In genomic region chr13:34650371-34650770, GRCm38 (mm10) we compare ENCODE assay signal across 8 mouse cellular contexts. TPM values are rescaled to one million over a fixed set of nuclear protein-coding genes. Genes with fewer than 3 reads are reported as not detected.
DNase-seq lines count a peak whose midpoint lies in the region; ATAC-seq and TF ChIP-seq lines count a peak whose summit lies in the region.

No protein-coding gene starts in this region.

- no peak overlapping the region for H3K27ac ChIP-seq in kidney, embryonic 16.5 days (ENCODE audit: low read length)
- H3K27ac ChIP-seq in forebrain, embryonic 13.5 days, result no peak overlapping the region
- H3K27ac ChIP-seq in limb, embryonic 10.5 days, result no peak overlapping the region
- no peak overlapping the region for H3K27ac ChIP-seq in midbrain, postnatal 0 days (ENCODE audit: low read depth, low read length)
- no peak overlapping the region for H3K27ac ChIP-seq in thymus, adult 2 months (ENCODE audit: control insufficient read depth, insufficient read depth, low read length)

- 57% methylated on average over 6 of the region's 6 CpGs for WGBS in kidney, embryonic 16.5 days
- 67% methylated on average over 6 of the region's 6 CpGs for WGBS in forebrain, embryonic 13.5 days
- 49% methylated on average over 6 of the region's 6 CpGs for WGBS in limb, embryonic 10.5 days
- WGBS in midbrain, postnatal 0 days, result 66% methylated on average over 6 of the region's 6 CpGs
- WGBS in thymus, adult 2 months, result 80% methylated on average over 6 of the region's 6 CpGs

- ATAC-seq in kidney, embryonic 16.5 days (ENCODE audit: low FRiP score, low TSS enrichment), result no peak
- ATAC-seq in forebrain, embryonic 13.5 days, result no peak
- no peak for ATAC-seq in midbrain, postnatal 0 days (ENCODE audit: low FRiP score)

- H3K4me3 ChIP-seq in kidney, embryonic 16.5 days (ENCODE audit: low read length), result peak overlapping the region; percentile 62
- no peak overlapping the region for H3K4me3 ChIP-seq in forebrain, embryonic 13.5 days
- peak overlapping the region; percentile 63; the same call in 1 of the 2 replicates for H3K4me3 ChIP-seq in limb, embryonic 10.5 days
- H3K4me3 ChIP-seq in midbrain, postnatal 0 days (ENCODE audit: low read depth, low read length), result peak overlapping the region; percentile 56
- H3K4me3 ChIP-seq in thymus, adult 2 months (ENCODE audit: control insufficient read depth, insufficient read depth, low read length), result no peak overlapping the region

- no peak for TF ChIP-seq POLR2A in thymus, adult 2 months (IDR thresholded peaks at IDR 0.05; ENCODE audit: control insufficient read depth, extremely low read depth, insufficient read depth, low read length, poor library complexity)

- H3K36me3 ChIP-seq in kidney, embryonic 16.5 days (ENCODE audit: insufficient read depth, low read length), result no peaks in the 10 kb centered on the region
- H3K36me3 ChIP-seq in forebrain, embryonic 13.5 days (ENCODE audit: poor library complexity, severe bottlenecking), result no peaks in the 10 kb centered on the region
- H3K36me3 ChIP-seq in limb, embryonic 10.5 days, result no peaks in the 10 kb centered on the region
- H3K36me3 ChIP-seq in midbrain, postnatal 0 days (ENCODE audit: insufficient read depth, low read length), result no peaks in the 10 kb centered on the region
- no peaks in the 10 kb centered on the region for H3K36me3 ChIP-seq in thymus, adult 2 months (ENCODE audit: control insufficient read depth, insufficient read depth, low read length)

- TF ChIP-seq CTCF in midbrain, postnatal 0 days (IDR thresholded peaks at IDR 0.05), result no peak
- TF ChIP-seq CTCF in thymus, adult 2 months (IDR thresholded peaks at IDR 0.05; ENCODE audit: borderline replicate concordance, control insufficient read depth, extremely low read depth, insufficient read depth, low read length, poor library complexity), result no peak

- peaks cover 16% of the 10 kb centered on the region; the same call in 1 of the 2 replicates for H3K27me3 ChIP-seq in kidney, embryonic 16.5 days (ENCODE audit: insufficient read depth, low read length)
- H3K27me3 ChIP-seq in forebrain, embryonic 13.5 days, result peaks cover 75% of the 10 kb centered on the region
- peaks cover 65% of the 10 kb centered on the region for H3K27me3 ChIP-seq in limb, embryonic 10.5 days (ENCODE audit: low read depth, poor library complexity, severe bottlenecking)
- peaks cover 18% of the 10 kb centered on the region for H3K27me3 ChIP-seq in midbrain, postnatal 0 days (ENCODE audit: insufficient read depth, low read length)
- peaks cover 14% of the 10 kb centered on the region; the same call in 1 of the 2 replicates for H3K27me3 ChIP-seq in thymus, adult 2 months (ENCODE audit: control insufficient read depth, insufficient read depth, low read length)

- H3K4me2 ChIP-seq in kidney, embryonic 16.5 days (replicated peaks; ENCODE audit: low read depth, low read length), result peak overlapping the region; percentile 85
- H3K4me2 ChIP-seq in forebrain, embryonic 13.5 days, result peak overlapping the region; percentile 95; the same call in 1 of the 2 replicates
- H3K4me2 ChIP-seq in midbrain, postnatal 0 days (ENCODE audit: low read depth, low read length, poor library complexity, severe bottlenecking), result peak overlapping the region; percentile 96

- DNase-seq in kidney, adult 11 months, result no peak
- DNase-seq in limb, embryonic 10.5 days (ENCODE audit: low spot score), result no peak
- DNase-seq in midbrain, postnatal 0 days (ENCODE audit: low spot score), result no peak
- no peak for DNase-seq in thymus, adult 2 months
- no peak for DNase-seq in right cerebral cortex, adult 18-20 months
- no peak for DNase-seq in layer of hippocampus, adult 18-20 months (ENCODE audit: low spot score in 2 of 2)

- H3K4me1 ChIP-seq in kidney, embryonic 16.5 days (ENCODE audit: insufficient read depth, low read length), result peaks cover 14% of the 10 kb centered on the region
- peaks cover 27% of the 10 kb centered on the region for H3K4me1 ChIP-seq in forebrain, embryonic 13.5 days
- H3K4me1 ChIP-seq in limb, embryonic 10.5 days, result peaks cover 29% of the 10 kb centered on the region
- peaks cover 7% of the 10 kb centered on the region; the same call in 1 of the 2 replicates for H3K4me1 ChIP-seq in midbrain, postnatal 0 days (ENCODE audit: insufficient read depth, low read length)
- H3K4me1 ChIP-seq in thymus, adult 2 months (replicated peaks; ENCODE audit: control insufficient read depth, insufficient read depth, low read length), result no peaks in the 10 kb centered on the region

- H3K9ac ChIP-seq in kidney, embryonic 16.5 days (replicated peaks; ENCODE audit: low read length), result peak overlapping the region; percentile 76; the same call in 1 of the 2 replicates
- H3K9ac ChIP-seq in forebrain, embryonic 13.5 days, result no peak overlapping the region
- no peak overlapping the region for H3K9ac ChIP-seq in midbrain, postnatal 0 days (replicated peaks; ENCODE audit: low read length, poor library complexity, severe bottlenecking)

- H3K9me3 ChIP-seq in kidney, embryonic 16.5 days (ENCODE audit: low read length), result no peaks in the 10 kb centered on the region
- no peaks in the 10 kb centered on the region for H3K9me3 ChIP-seq in forebrain, embryonic 13.5 days (replicated peaks)
- no peaks in the 10 kb centered on the region for H3K9me3 ChIP-seq in limb, embryonic 10.5 days (replicated peaks)
- no peaks in the 10 kb centered on the region for H3K9me3 ChIP-seq in midbrain, postnatal 0 days (ENCODE audit: low read length)

RNA-seq across cellular contexts. Expression of gene Pxdc1, which starts 2.9 kb away (rescaled TPM):
- polyA plus RNA-seq in kidney, embryonic 16.5 days (2015; fragmentation: Nextera tagmentation; extraction: Ambion mirVana), result 9.4 and 10.6 TPM in 2 replicates
- polyA plus RNA-seq in forebrain, embryonic 13.5 days (2015; fragmentation: Nextera tagmentation; extraction: Ambion mirVana), result 4.4 and 6.1 TPM in 2 replicates
- polyA plus RNA-seq in limb, embryonic 10.5 days (2016; fragmentation: Nextera tagmentation; extraction: Ambion mirVana), result 1.9 and 2.5 TPM in 2 replicates
- 11.7 and 12.7 TPM in 2 replicates for total RNA-seq in midbrain, postnatal 0 days (2014; rRNA removed)
- 7.5 and 7.8 TPM in 2 replicates for polyA plus RNA-seq in midbrain, postnatal 0 days (2015; fragmentation: Nextera tagmentation; extraction: Ambion mirVana)
- polyA plus RNA-seq in thymus, adult 2 months (2012; rRNA removed), result 13.4 and 13.8 TPM in 2 replicates
- 10 to 100 TPM; 11.3 to 13.2 TPM for total RNA-seq in layer of hippocampus, adult 18-20 months (2021)

Comparison
In these comparisons a context has a peak if more than half of its experiments do, and no peak if none do; other contexts are left out.
1. H3K4me3 ChIP-seq: peak in kidney, embryonic 16.5 days (single experiment), limb, embryonic 10.5 days (single experiment) and midbrain, postnatal 0 days (single experiment); none in forebrain, embryonic 13.5 days (single experiment) and thymus, adult 2 months (single experiment).
2. Peak in every context shown above with its lines, with median percentiles within 50 percentile points of each other: H3K4me2 ChIP-seq.